Mouse (Mus musculus): ENCODE measurements around the gene Olfr794.

DNA sequence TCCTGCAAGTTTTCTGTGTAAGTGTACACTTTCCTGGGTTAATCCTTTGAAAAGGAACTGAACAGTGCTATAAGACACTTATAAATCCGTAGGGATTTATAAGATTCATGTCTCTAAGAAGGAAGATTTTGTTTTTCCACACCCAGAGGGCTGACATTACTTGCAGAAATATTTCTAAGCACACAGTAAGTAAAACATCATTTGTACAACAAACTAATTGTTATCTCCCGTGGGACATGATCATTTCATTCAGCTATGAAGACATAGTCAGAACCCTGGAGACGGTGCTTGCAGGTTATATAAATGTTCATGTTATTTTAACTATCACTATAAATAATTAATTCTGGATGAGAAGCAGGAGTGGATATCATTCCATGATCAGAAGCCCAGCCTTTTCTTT, 46.0 kb upstream of the Olfr794 start, which contains the start of gene Olfr791:
- no peak for TF ChIP-seq CTCF (IDR thresholded peaks at IDR 0.05; ENCODE audit: insufficient read depth, low read length)
- TF ChIP-seq POLR2A (IDR thresholded peaks at IDR 0.05; ENCODE audit: borderline replicate concordance, extremely low read depth, low read depth, low read length) = no peak
